Mouse (Mus musculus): ENCODE results near the gene Kdelr1.
A peak's percentile ranks its signal among the peaks of the same experiment; 100 is the strongest.
"Not testable (repeated sequence)": the region's sequence is repeated elsewhere in the genome, so short reads cannot be mapped to it uniquely, and the experiment has no call there.

Gene Kdelr1

GRCm38 (mm10) chr7:45870282-45871058, 2.1 kb upstream of the Kdelr1 start:
- DNase-seq, result peak; percentile 57 to 64

GRCm38 (mm10) chr7:45873061-45873947, 732 bp downstream of the Kdelr1 start:
- peak; percentile 72 to 79 for DNase-seq

- no peak for DNase-seq
Measured at GRCm38 (mm10) chr7:45876895-45877294, 4.3 kb downstream of the Kdelr1 start.

- not testable (repeated sequence) for DNase-seq
Measured at GRCm38 (mm10) chr7:45878278-45878677, 5.7 kb downstream of the Kdelr1 start, which contains the start of gene Grin2d. Grin2d (minus strand) TSS chr7:45878378.

- no peak for DNase-seq
Measured at GRCm38 (mm10) chr7:45880531-45880930, 8.0 kb downstream of the Kdelr1 start.

GRCm38 (mm10) chr7:45881011-45881410, 8.4 kb downstream of the Kdelr1 start:
- DNase-seq, result no peak

GRCm38 (mm10) chr7:45887246-45887645, 14.7 kb downstream of the Kdelr1 start:
- peak; percentile 39 to 42 for DNase-seq

- DNase-seq, result peak; percentile 66 to 69
Measured at GRCm38 (mm10) chr7:45892651-45893050, 20.1 kb downstream of the Kdelr1 start.

GRCm38 (mm10) chr7:45895931-45896516, 23.5 kb downstream of the Kdelr1 start:
- DNase-seq, result no peak

- peak; percentile 98 to 99 for DNase-seq
Measured at GRCm38 (mm10) chr7:45896517-45897257, 24.1 kb downstream of the Kdelr1 start, which contains the start of the genes Syngr4 and Tmem143. Syngr4 (minus strand) TSS chr7:45896714. Tmem143 (plus strand) TSS chr7:45896941.

GRCm38 (mm10) chr7:45897258-45897757, 24.7 kb downstream of the Kdelr1 start:
- DNase-seq, result peak; percentile 67

GRCm38 (mm10) chr7:45898125-45898524, 25.6 kb downstream of the Kdelr1 start:
- DNase-seq, result not testable (repeated sequence)

GRCm38 (mm10) chr7:45901562-45901961, 29.0 kb downstream of the Kdelr1 start:
- DNase-seq, result peak in 1 of 2 experiments; percentile 46

GRCm38 (mm10) chr7:45902481-45903002, 30.0 kb downstream of the Kdelr1 start:
- DNase-seq, result no peak

- no peak for DNase-seq
Measured at GRCm38 (mm10) chr7:45906622-45907021, 34.0 kb downstream of the Kdelr1 start.

- no peak for DNase-seq
Measured at GRCm38 (mm10) chr7:45908384-45908783, 35.8 kb downstream of the Kdelr1 start.

GRCm38 (mm10) chr7:45909145-45909544, 36.6 kb downstream of the Kdelr1 start:
- DNase-seq, result no peak

GRCm38 (mm10) chr7:45914067-45914466, 41.5 kb downstream of the Kdelr1 start:
- DNase-seq, result no peak

GRCm38 (mm10) chr7:45915011-45915410, 42.4 kb downstream of the Kdelr1 start:
- no peak for DNase-seq

GRCm38 (mm10) chr7:45916056-45917003, 43.8 kb downstream of the Kdelr1 start:
- DNase-seq, result peak; percentile 68 to 78

Data from cerebellum, postnatal 10 days (tissue).